In genomic region chr13:21172241-21173027, GRCm38 (mm10) we compare ENCODE assay signal across 8 mouse cellular contexts. TPM values are rescaled to one million over a fixed set of nuclear protein-coding genes. Genes with fewer than 3 reads are reported as not detected.
DNase-seq lines count a peak whose midpoint lies in the region; ATAC-seq and TF ChIP-seq lines count a peak whose summit lies in the region.

No protein-coding gene starts in this region.

- H3K4me2 ChIP-seq in forebrain, embryonic 13.5 days: peak overlapping the region; percentile 86
- peak overlapping the region; percentile 58 for H3K4me2 ChIP-seq in lung, postnatal 0 days (replicated peaks; ENCODE audit: low read depth, low read length)

- TF ChIP-seq CTCF in lung, postnatal 0 days (IDR thresholded peaks at IDR 0.05): peak; percentile 30

- intact Hi-C loops in heart, postnatal 14 days (cut with DNase I): loop anchor here (2.0 kb wide), 1 partner anchor 28 kb away; no protein-coding TSS in a partner anchor

- TF ChIP-seq EP300 in lung, postnatal 0 days (IDR thresholded peaks at IDR 0.05): peak; percentile 59; the same call in 1 of the 2 replicates

- H3K4me3 ChIP-seq in forebrain, embryonic 13.5 days: peak overlapping the region; percentile 63
- peak overlapping the region; percentile 19 for H3K4me3 ChIP-seq in lung, postnatal 0 days (ENCODE audit: low read depth, low read length)

- no peak overlapping the region for H3K9ac ChIP-seq in forebrain, embryonic 13.5 days
- no peak overlapping the region for H3K9ac ChIP-seq in lung, postnatal 0 days (replicated peaks; ENCODE audit: low read depth)

- ATAC-seq in forebrain, embryonic 13.5 days: peak; percentile 41
- peak; percentile 47 for ATAC-seq in lung, postnatal 0 days

- peak; percentile 82 for DNase-seq in Muller cell, postnatal 12 days (ENCODE audit: inconsistent ontology term)
- DNase-seq in cerebellum, adult 11 months: peak; percentile 64
- DNase-seq in heart, postnatal 14 days: peak; percentile 62 to 66
- DNase-seq in layer of hippocampus, adult 9-11 months: peak; percentile 60
- DNase-seq in lung, postnatal 0 days (ENCODE audit: low spot score): peak; percentile 76
- peak; percentile 49 for DNase-seq in ovary, postnatal 36 days (ENCODE audit: low spot score)
- no peak for DNase-seq in urinary bladder, postnatal 25 days (ENCODE audit: low spot score)

- no peaks in the 10 kb centered on the region for H3K27me3 ChIP-seq in forebrain, embryonic 13.5 days
- H3K27me3 ChIP-seq in lung, postnatal 0 days (replicated peaks; ENCODE audit: insufficient read depth, low read length): no peaks in the 10 kb centered on the region

- H3K27ac ChIP-seq in forebrain, embryonic 13.5 days: no peak overlapping the region
- H3K27ac ChIP-seq in lung, postnatal 0 days (ENCODE audit: low read length): peak overlapping the region; percentile 51; the same call in 1 of the 2 replicates

- WGBS in forebrain, embryonic 13.5 days: under 1% methylated on average over 16 of the region's 16 CpGs
- under 1% methylated on average over 16 of the region's 16 CpGs for WGBS in lung, postnatal 0 days

- no peaks in the 10 kb centered on the region for H3K9me3 ChIP-seq in forebrain, embryonic 13.5 days (replicated peaks)
- no peaks in the 10 kb centered on the region for H3K9me3 ChIP-seq in lung, postnatal 0 days (ENCODE audit: low read length)

- H3K4me1 ChIP-seq in forebrain, embryonic 13.5 days: peaks cover 19% of the 10 kb centered on the region
- 0 out of 2 replicates have a peak, but pooled peaks cover 3% of the 10 kb centered on the region for H3K4me1 ChIP-seq in lung, postnatal 0 days (ENCODE audit: insufficient read depth, low read depth, low read length)

- no peaks in the 10 kb centered on the region for H3K36me3 ChIP-seq in forebrain, embryonic 13.5 days (ENCODE audit: poor library complexity, severe bottlenecking)
- H3K36me3 ChIP-seq in lung, postnatal 0 days (ENCODE audit: insufficient read depth, low read length): no peaks in the 10 kb centered on the region

RNA-seq across cellular contexts. Expression of gene Trim27, which starts 6.8 kb away (rescaled TPM):
- polyA plus RNA-seq in forebrain, embryonic 13.5 days (2015; fragmentation: Nextera tagmentation; extraction: Ambion mirVana): 109 and 114 TPM in 2 replicates
- 10 to 100 TPM; 22.3 to 22.7 TPM for total RNA-seq in heart, postnatal 14 days (2021)
- polyA plus RNA-seq in lung, postnatal 0 days (2015; fragmentation: Nextera tagmentation; extraction: Ambion mirVana): 61.2 and 63.3 TPM in 2 replicates

RNA-seq across cellular contexts. Expression of gene Olfr1368, which starts 26.8 kb away (rescaled TPM):
- not detected in 2 replicates for polyA plus RNA-seq in forebrain, embryonic 13.5 days (2015; fragmentation: Nextera tagmentation; extraction: Ambion mirVana)
- not detected for total RNA-seq in heart, postnatal 14 days (2021)
- not detected in 2 replicates for polyA plus RNA-seq in lung, postnatal 0 days (2015; fragmentation: Nextera tagmentation; extraction: Ambion mirVana)

RNA-seq across cellular contexts. Expression of gene Olfr263, which starts 43.0 kb away (rescaled TPM):
- not detected in 2 replicates for polyA plus RNA-seq in forebrain, embryonic 13.5 days (2015; fragmentation: Nextera tagmentation; extraction: Ambion mirVana)
- total RNA-seq in heart, postnatal 14 days (2021): not detected
- polyA plus RNA-seq in lung, postnatal 0 days (2015; fragmentation: Nextera tagmentation; extraction: Ambion mirVana): not detected in 2 replicates
